Mouse (Mus musculus): ENCODE measurements around the gene Neurog3. TPM values are rescaled to one million over a fixed set of nuclear protein-coding genes. Genes with fewer than 3 reads are reported as not detected.

Neurog3 gene
- total and polyA plus RNA-seq, 2 experiments from 2014 or later, result not detected

GRCm38 (mm10) chr10:62143820-62144219 lies 10.9 kb downstream of the Neurog3 start, which contains the start of gene Fam241b:
Fam241b (minus strand) TSS chr10:62143920.
- TF ChIP-seq EP300 (IDR thresholded peaks at IDR 0.05; ENCODE audit: low read depth) (no peak), CTCF (IDR thresholded peaks at IDR 0.05; ENCODE audit: low read depth) (no peak)
- H3K27me3 ChIP-seq (ENCODE audit: control insufficient read depth, insufficient read depth, low read length), result 0 out of 2 replicates have a peak, but pooled peaks cover 3% of the 10 kb centered on the region
- H3K36me3 ChIP-seq (replicated peaks; ENCODE audit: control insufficient read depth, insufficient read depth, low read length), result no peaks in the 10 kb centered on the region
- no peak within 1 kb of the TSS for H3K4me2 ChIP-seq (ENCODE audit: low read depth, low read length)
- no peak for ATAC-seq (ENCODE audit: insufficient read depth, low read depth)
- no peak within 1 kb of the TSS for H3K9ac ChIP-seq (replicated peaks; ENCODE audit: low read depth, low read length)
- H3K4me3 ChIP-seq (ENCODE audit: low read depth, low read length), result no peak within 1 kb of the TSS
- H3K4me1 ChIP-seq (ENCODE audit: control insufficient read depth, insufficient read depth), result no peaks in the 10 kb centered on the region
- 52% methylated on average over 8 of the region's 8 CpGs for WGBS
- H3K27ac ChIP-seq (ENCODE audit: low read depth), result no peak within 1 kb of the TSS
- no peaks in the 10 kb centered on the region for H3K9me3 ChIP-seq (replicated peaks; ENCODE audit: control insufficient read depth, low read length)
- DNase-seq (ENCODE audit: low spot score), result no peak

GRCm38 (mm10) chr10:62145957-62146356 lies 13.1 kb downstream of the Neurog3 start:
- Histone ChIP-seq H3K9ac (replicated peaks; ENCODE audit: low read depth, low read length) (no peak overlapping the region), H3K9me3 (replicated peaks; ENCODE audit: control insufficient read depth, low read length) (no peaks in the 10 kb centered on the region), H3K4me1 (ENCODE audit: control insufficient read depth, insufficient read depth) (no peaks in the 10 kb centered on the region), H3K4me2 (ENCODE audit: low read depth, low read length) (no peak overlapping the region), H3K27ac (ENCODE audit: low read depth) (no peak overlapping the region), H3K4me3 (ENCODE audit: low read depth, low read length) (no peak overlapping the region), H3K27me3 (ENCODE audit: control insufficient read depth, insufficient read depth, low read length) (0 out of 2 replicates have a peak, but pooled peaks cover 3% of the 10 kb centered on the region), H3K36me3 (replicated peaks; ENCODE audit: control insufficient read depth, insufficient read depth, low read length) (no peaks in the 10 kb centered on the region)
- WGBS, result 69% methylated on average over 5 of the region's 5 CpGs
- no peak for DNase-seq (ENCODE audit: low spot score)
- TF ChIP-seq EP300 (IDR thresholded peaks at IDR 0.05; ENCODE audit: low read depth) (no peak), CTCF (IDR thresholded peaks at IDR 0.05; ENCODE audit: low read depth) (no peak)
- no peak for ATAC-seq (ENCODE audit: insufficient read depth, low read depth)

GRCm38 (mm10) chr10:62147466-62148248 lies 14.8 kb downstream of the Neurog3 start:
- no peak for ATAC-seq (ENCODE audit: insufficient read depth, low read depth)
- Histone ChIP-seq H3K27me3 (ENCODE audit: control insufficient read depth, insufficient read depth, low read length) (0 out of 2 replicates have a peak, but pooled peaks cover 3% of the 10 kb centered on the region), H3K36me3 (replicated peaks; ENCODE audit: control insufficient read depth, insufficient read depth, low read length) (no peaks in the 10 kb centered on the region), H3K9ac (replicated peaks; ENCODE audit: low read depth, low read length) (no peak overlapping the region), H3K27ac (ENCODE audit: low read depth) (no peak overlapping the region), H3K9me3 (replicated peaks; ENCODE audit: control insufficient read depth, low read length) (no peaks in the 10 kb centered on the region), H3K4me3 (ENCODE audit: low read depth, low read length) (no peak overlapping the region), H3K4me2 (ENCODE audit: low read depth, low read length) (no peak overlapping the region), H3K4me1 (ENCODE audit: control insufficient read depth, insufficient read depth) (no peaks in the 10 kb centered on the region)
- TF ChIP-seq EP300 (IDR thresholded peaks at IDR 0.05; ENCODE audit: low read depth) (no peak), CTCF (IDR thresholded peaks at IDR 0.05; ENCODE audit: low read depth) (no peak)
- WGBS, result 50% methylated on average over 12 of the region's 12 CpGs
- no peak for DNase-seq (ENCODE audit: low spot score)

GRCm38 (mm10) chr10:62149929-62150328 lies 17.0 kb downstream of the Neurog3 start:
- Histone ChIP-seq H3K4me1 (ENCODE audit: control insufficient read depth, insufficient read depth) (no peaks in the 10 kb centered on the region), H3K27me3 (ENCODE audit: control insufficient read depth, insufficient read depth, low read length) (0 out of 2 replicates have a peak, but pooled peaks cover 3% of the 10 kb centered on the region), H3K9ac (replicated peaks; ENCODE audit: low read depth, low read length) (no peak overlapping the region), H3K4me2 (ENCODE audit: low read depth, low read length) (no peak overlapping the region), H3K4me3 (ENCODE audit: low read depth, low read length) (no peak overlapping the region), H3K36me3 (replicated peaks; ENCODE audit: control insufficient read depth, insufficient read depth, low read length) (no peaks in the 10 kb centered on the region), H3K9me3 (replicated peaks; ENCODE audit: control insufficient read depth, low read length) (0 out of 2 replicates have a peak, but pooled peaks cover 3% of the 10 kb centered on the region), H3K27ac (ENCODE audit: low read depth) (no peak overlapping the region)
- no peak for DNase-seq (ENCODE audit: low spot score)
- ATAC-seq (ENCODE audit: insufficient read depth, low read depth), result no peak
- TF ChIP-seq CTCF (IDR thresholded peaks at IDR 0.05; ENCODE audit: low read depth), result no peak
- 59% methylated on average over 7 of the region's 7 CpGs for WGBS

GRCm38 (mm10) chr10:62162410-62162809 lies 29.5 kb downstream of the Neurog3 start:
- no peaks in the 10 kb centered on the region for H3K9me3 ChIP-seq (replicated peaks; ENCODE audit: control insufficient read depth, low read length)
- ATAC-seq (ENCODE audit: insufficient read depth, low read depth), result no peak
- DNase-seq (ENCODE audit: low spot score), result peak; percentile 21
- H3K27me3 ChIP-seq (ENCODE audit: control insufficient read depth, insufficient read depth, low read length), result 0 out of 2 replicates have a peak, but pooled peaks cover 3% of the 10 kb centered on the region
- H3K27ac ChIP-seq (ENCODE audit: low read depth), result no peak overlapping the region
- H3K36me3 ChIP-seq (replicated peaks; ENCODE audit: control insufficient read depth, insufficient read depth, low read length), result no peaks in the 10 kb centered on the region
- H3K9ac ChIP-seq (replicated peaks; ENCODE audit: low read depth, low read length), result no peak overlapping the region
- WGBS, result 47% methylated on average over 10 of the region's 10 CpGs
- TF ChIP-seq CTCF (IDR thresholded peaks at IDR 0.05; ENCODE audit: low read depth), result no peak
- no peak for TF ChIP-seq EP300 (IDR thresholded peaks at IDR 0.05; ENCODE audit: low read depth)
- no peaks in the 10 kb centered on the region for H3K4me1 ChIP-seq (ENCODE audit: control insufficient read depth, insufficient read depth)
- H3K4me3 ChIP-seq (ENCODE audit: low read depth, low read length), result no peak overlapping the region
- no peak overlapping the region for H3K4me2 ChIP-seq (ENCODE audit: low read depth, low read length)

Measured in heart, postnatal 0 days (tissue).